Mouse (Mus musculus) forebrain, embryonic 10.5 days (tissue): ENCODE data around the gene Eepd1. TPM values are rescaled to one million over a fixed set of nuclear protein-coding genes. Genes with fewer than 3 reads are reported as not detected.

Experiments used
- DNase-seq: peaks from one replicate; pipeline ENCODE4 v3.0.0-alpha.2; 2017; ENCODE audit warnings: low spot score; ENCODE audit errors: extremely low spot score
- H3K27ac ChIP-seq: fragments of 300-500 bp; sonication (generic); 2 replicates; pipeline ENCODE4 v1.5.1; 2016; ENCODE audit warnings: mild to moderate bottlenecking
- H3K27me3 ChIP-seq: fragments of 300-500 bp; sonication (generic); 2 replicates; pipeline ENCODE4 v1.6.1; 2016; ENCODE audit warnings: mild to moderate bottlenecking; ENCODE audit not compliant: poor library complexity, severe bottlenecking
- H3K36me3 ChIP-seq: fragments of 300-500 bp; sonication (generic); replicated peaks from 2 replicates; pipeline ENCODE4 v1.6.1; 2016; ENCODE audit warnings: mild to moderate bottlenecking, moderate library complexity
- H3K4me1 ChIP-seq: fragments of 300-500 bp; sonication (generic); 2 replicates; pipeline ENCODE4 v1.6.1; 2016
- H3K4me3 ChIP-seq: fragments of 300-500 bp; sonication (generic); 2 replicates; pipeline ENCODE4 v1.5.1; 2016; ENCODE audit warnings: mild to moderate bottlenecking, moderate library complexity
- H3K9me3 ChIP-seq: fragments of 300-500 bp; sonication (generic); 2 replicates; pipeline ENCODE4 v1.6.1; 2016; ENCODE audit warnings: mild to moderate bottlenecking, moderate library complexity
- WGBS: fragments of 180-500 bp; shearing (Covaris S2); methylation state at CpG from one replicate; pipeline ENCODE4 v1.1.7; 2016; 5-methylcytosine and 5-hydroxymethylcytosine counted together
- polyA plus RNA-seq: library from polyadenylated mRNA; unstranded; fragments of >200 nt; fragmentation: Nextera tagmentation; extraction: Ambion mirVana; gene quantifications from 2 replicates; pipeline ENCODE4 v1.2.1, GENCODE M21; 2016

Eepd1 gene
- polyA plus RNA-seq, 1 experiment from 2014 or later = 11.6 TPM

GRCm38 (mm10) chr9:25554246-25554803 is 73.0 kb downstream of the Eepd1 start:
- DNase-seq = no peak
- Histone ChIP-seq H3K4me1 (no peaks in the 10 kb centered on the region), H3K4me3 (no peak overlapping the region), H3K27me3 (no peaks in the 10 kb centered on the region), H3K27ac (no peak overlapping the region), H3K9me3 (no peaks in the 10 kb centered on the region), H3K36me3 (no peaks in the 10 kb centered on the region)
- 88% methylated on average over 6 of the region's 6 CpGs for WGBS

- DNase-seq = no peak
- 86% methylated on average over 6 of the region's 6 CpGs for WGBS
- no peaks in the 10 kb centered on the region for H3K9me3 ChIP-seq
Measured at GRCm38 (mm10) chr9:25555261-25555660, 73.9 kb downstream of the Eepd1 start.

GRCm38 (mm10) chr9:25556008-25556407 is 74.7 kb downstream of the Eepd1 start:
- 89% methylated on average over 3 of the region's 3 CpGs for WGBS
- Histone ChIP-seq H3K27ac (no peak overlapping the region), H3K4me3 (no peak overlapping the region), H3K36me3 (no peaks in the 10 kb centered on the region), H3K9me3 (no peaks in the 10 kb centered on the region), H3K4me1 (no peaks in the 10 kb centered on the region), H3K27me3 (no peaks in the 10 kb centered on the region)
- no peak for DNase-seq

More at GRCm38 (mm10) chr9:25555261-25555660, 73.9 kb downstream of the Eepd1 start:
- no peaks in the 10 kb centered on the region for H3K27me3 ChIP-seq
- no peak overlapping the region for H3K27ac ChIP-seq
- H3K4me3 ChIP-seq = no peak overlapping the region
- H3K4me1 ChIP-seq = no peaks in the 10 kb centered on the region
- no peaks in the 10 kb centered on the region for H3K36me3 ChIP-seq

DNA sequence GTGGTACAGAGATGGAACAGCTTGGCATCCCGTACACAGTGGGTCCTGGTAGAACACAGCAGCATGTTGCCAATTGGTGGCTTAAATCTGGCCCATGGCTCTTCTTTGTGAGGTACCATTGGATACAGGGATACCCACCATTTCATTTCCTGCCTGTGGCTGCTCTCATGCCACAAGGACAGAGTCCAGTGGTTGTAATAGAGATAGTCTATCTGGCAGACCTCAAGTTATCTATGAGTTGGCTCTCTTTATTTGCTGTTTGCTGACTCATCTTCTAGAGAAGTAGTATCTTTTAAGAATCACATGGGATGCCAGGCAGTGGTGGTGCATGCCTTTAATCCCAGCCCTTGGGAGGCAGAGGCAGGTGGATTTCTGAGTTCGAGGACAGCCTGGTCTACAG is 76.0 kb downstream of the Eepd1 start:
- Histone ChIP-seq H3K4me1 (no peaks in the 10 kb centered on the region), H3K4me3 (no peak overlapping the region), H3K9me3 (no peaks in the 10 kb centered on the region), H3K27me3 (no peaks in the 10 kb centered on the region), H3K27ac (no peak overlapping the region), H3K36me3 (no peaks in the 10 kb centered on the region)
- DNase-seq = no peak
- 94% methylated on average over 2 of the region's 2 CpGs for WGBS

- Histone ChIP-seq H3K36me3 (no peaks in the 10 kb centered on the region), H3K27me3 (no peaks in the 10 kb centered on the region), H3K4me3 (no peak overlapping the region), H3K4me1 (no peaks in the 10 kb centered on the region), H3K9me3 (peaks cover 3% of the 10 kb centered on the region; the same call in 1 of the 2 replicates), H3K27ac (no peak overlapping the region)
- 78% methylated on average over 3 of the region's 3 CpGs for WGBS
- no peak for DNase-seq
Measured at GRCm38 (mm10) chr9:25558834-25559233, 77.5 kb downstream of the Eepd1 start.

DNA sequence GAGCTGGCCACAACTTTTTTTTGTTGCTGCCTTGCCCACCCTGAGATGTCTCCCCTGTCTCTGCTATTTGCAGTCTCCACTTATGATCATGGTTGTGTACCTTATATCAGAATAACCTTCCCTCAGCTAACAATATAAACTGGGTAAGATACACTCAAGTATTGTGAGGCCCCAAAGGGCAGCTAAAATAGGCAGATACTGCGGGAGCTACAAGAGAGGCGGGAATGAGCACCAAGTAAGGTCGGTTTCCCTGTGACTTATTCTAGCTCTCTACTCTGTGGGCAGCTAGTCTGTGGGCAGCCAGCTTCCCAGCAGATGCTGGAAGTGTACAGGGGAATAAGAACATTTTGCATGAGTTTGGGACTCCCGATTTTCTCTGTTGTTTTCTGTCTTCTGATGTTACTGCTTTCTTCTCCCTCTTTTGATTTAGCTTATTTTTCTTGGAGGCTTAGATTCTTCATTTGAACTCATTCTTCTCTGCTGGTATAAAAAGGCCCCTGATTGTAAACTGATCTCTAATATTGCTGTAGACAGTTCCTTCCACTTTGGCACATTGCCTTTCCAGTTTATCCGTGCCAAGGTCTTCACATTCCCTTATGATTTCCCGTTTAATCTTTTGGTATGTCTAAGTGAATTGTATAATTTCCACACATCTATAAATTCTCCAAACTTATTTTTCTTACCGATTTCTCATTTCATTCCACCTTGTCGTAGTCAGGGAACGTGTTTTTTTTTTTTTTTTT is 78.8 kb downstream of the Eepd1 start:
- H3K36me3 ChIP-seq = no peaks in the 10 kb centered on the region
- DNase-seq = no peak
- no peak overlapping the region for H3K4me3 ChIP-seq
- H3K27ac ChIP-seq = no peak overlapping the region
- WGBS = 91% methylated on average over 9 of the region's 9 CpGs
- peaks cover 4% of the 10 kb centered on the region; the same call in 1 of the 2 replicates for H3K4me1 ChIP-seq
- no peaks in the 10 kb centered on the region for H3K27me3 ChIP-seq
- peaks cover 3% of the 10 kb centered on the region; the same call in 1 of the 2 replicates for H3K9me3 ChIP-seq

DNA sequence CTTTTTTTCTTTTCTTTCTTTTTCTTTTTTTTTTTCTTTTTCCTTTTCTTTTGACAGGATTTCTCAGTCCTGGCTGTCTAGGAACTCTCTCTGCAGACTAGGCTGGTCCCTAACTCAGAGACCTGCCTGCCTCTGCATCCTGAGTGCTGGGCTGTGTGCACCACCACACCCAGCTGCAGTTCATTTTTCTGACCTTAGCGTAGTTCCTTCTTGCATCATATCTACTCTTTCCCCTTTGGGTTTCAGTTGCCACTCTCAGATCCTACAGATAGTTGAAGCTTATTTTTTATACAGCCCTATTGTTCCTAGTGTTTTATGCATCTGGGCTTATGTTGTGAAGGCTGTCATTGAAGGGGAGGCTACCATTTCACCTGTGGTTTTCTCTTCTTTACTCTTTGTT is 79.8 kb downstream of the Eepd1 start:
- H3K4me1 ChIP-seq = peaks cover 4% of the 10 kb centered on the region; the same call in 1 of the 2 replicates
- H3K36me3 ChIP-seq = no peaks in the 10 kb centered on the region
- H3K4me3 ChIP-seq = no peak overlapping the region
- WGBS = 98% methylated on average over 1 of the region's 1 CpGs
- H3K9me3 ChIP-seq = peaks cover 3% of the 10 kb centered on the region; the same call in 1 of the 2 replicates
- no peaks in the 10 kb centered on the region for H3K27me3 ChIP-seq
- no peak overlapping the region for H3K27ac ChIP-seq
- DNase-seq = no peak

- Histone ChIP-seq H3K9me3 (peaks cover 3% of the 10 kb centered on the region; the same call in 1 of the 2 replicates), H3K27ac (no peak overlapping the region), H3K36me3 (no peaks in the 10 kb centered on the region), H3K4me1 (peaks cover 10% of the 10 kb centered on the region), H3K4me3 (no peak overlapping the region), H3K27me3 (no peaks in the 10 kb centered on the region)
- 63% methylated on average over 4 of the region's 4 CpGs for WGBS
- DNase-seq = no peak
Measured at GRCm38 (mm10) chr9:25563806-25564205, 82.5 kb downstream of the Eepd1 start.

DNA sequence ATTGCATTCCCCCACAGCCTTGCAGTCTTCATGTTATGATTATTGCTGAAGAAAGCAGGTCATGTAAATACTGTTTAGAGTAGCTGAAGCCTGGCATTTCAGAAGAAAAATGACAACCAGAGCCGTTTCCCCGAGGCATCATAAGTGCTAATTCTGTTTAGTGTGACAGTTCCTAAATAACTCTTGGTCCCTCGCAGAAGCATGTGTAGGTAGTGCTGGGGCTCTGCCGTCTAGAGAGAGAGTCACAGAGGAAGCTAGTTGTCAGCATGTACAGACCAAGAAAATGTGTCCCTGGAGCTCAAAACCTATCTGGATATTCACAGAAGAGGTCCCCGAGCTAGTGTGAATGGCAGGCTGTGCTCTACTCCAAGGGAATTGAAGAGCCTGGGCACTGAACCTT is 85.7 kb downstream of the Eepd1 start:
- WGBS = 86% methylated on average over 5 of the region's 5 CpGs
- Histone ChIP-seq H3K36me3 (no peaks in the 10 kb centered on the region), H3K4me3 (no peak overlapping the region), H3K4me1 (peaks cover 28% of the 10 kb centered on the region), H3K9me3 (peaks cover 3% of the 10 kb centered on the region; the same call in 1 of the 2 replicates), H3K27me3 (no peaks in the 10 kb centered on the region), H3K27ac (no peak overlapping the region)
- no peak for DNase-seq

DNA sequence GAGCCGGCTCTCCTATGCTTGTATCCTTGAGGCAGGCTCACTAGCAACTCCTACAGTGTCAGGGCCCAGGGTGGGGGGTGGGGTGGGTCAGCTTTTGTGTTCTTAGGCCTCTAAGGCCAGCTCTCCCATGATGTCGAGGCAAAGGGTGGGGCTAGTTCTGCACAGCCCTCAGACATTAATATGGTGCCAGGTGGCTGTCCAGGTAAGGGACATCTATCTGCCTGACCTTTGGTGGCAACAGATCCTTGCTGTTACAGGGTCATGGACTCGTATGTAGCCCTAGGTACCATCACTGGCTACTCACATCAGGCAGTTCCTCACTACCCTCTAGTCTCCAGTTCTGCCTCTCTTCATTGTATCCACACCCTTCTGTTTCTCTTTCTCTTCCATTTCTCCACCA is 87.4 kb downstream of the Eepd1 start:
- H3K36me3 ChIP-seq = no peaks in the 10 kb centered on the region
- peaks cover 32% of the 10 kb centered on the region for H3K4me1 ChIP-seq
- H3K4me3 ChIP-seq = no peak overlapping the region
- no peak for DNase-seq
- no peaks in the 10 kb centered on the region for H3K27me3 ChIP-seq
- 0 out of 2 replicates have a peak, but pooled peaks cover under 1% of the 10 kb centered on the region for H3K9me3 ChIP-seq
- WGBS = 65% methylated on average over 3 of the region's 3 CpGs
- H3K27ac ChIP-seq = peak overlapping the region; percentile 16; the same call in 1 of the 2 replicates

DNA sequence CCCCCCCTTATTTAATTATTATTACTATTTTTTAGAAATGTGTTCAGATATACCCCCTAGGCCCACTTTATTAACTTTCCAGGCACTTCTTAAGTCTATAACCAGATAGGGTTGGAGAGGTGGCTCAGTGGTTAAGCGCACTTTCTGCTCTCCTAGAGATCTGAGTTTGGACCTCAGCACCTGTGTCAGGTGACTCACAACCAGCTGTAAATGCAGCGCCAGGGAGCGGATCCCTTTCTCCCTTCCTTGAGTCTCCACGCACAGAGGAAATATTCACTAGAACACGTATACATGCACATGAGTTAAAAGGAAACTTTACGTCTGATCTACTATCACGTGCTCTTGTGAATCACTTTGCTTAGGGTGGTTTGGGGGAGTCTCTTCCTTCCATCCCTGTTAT is 88.7 kb downstream of the Eepd1 start:
- 96% methylated on average over 7 of the region's 7 CpGs for WGBS
- no peaks in the 10 kb centered on the region for H3K9me3 ChIP-seq
- no peak overlapping the region for H3K4me3 ChIP-seq
- no peaks in the 10 kb centered on the region for H3K36me3 ChIP-seq
- DNase-seq = no peak
- H3K27me3 ChIP-seq = no peaks in the 10 kb centered on the region
- H3K4me1 ChIP-seq = peaks cover 34% of the 10 kb centered on the region
- H3K27ac ChIP-seq = no peak overlapping the region

- WGBS = 88% methylated on average over 9 of the region's 9 CpGs
- Histone ChIP-seq H3K36me3 (no peaks in the 10 kb centered on the region), H3K4me3 (no peak overlapping the region), H3K27ac (peak overlapping the region; percentile 78; the same call in 1 of the 2 replicates), H3K9me3 (no peaks in the 10 kb centered on the region), H3K27me3 (no peaks in the 10 kb centered on the region), H3K4me1 (peaks cover 34% of the 10 kb centered on the region)
- no peak for DNase-seq
Measured at GRCm38 (mm10) chr9:25570436-25570835, 89.1 kb downstream of the Eepd1 start.

GRCm38 (mm10) chr9:25571381-25571780 is 90.0 kb downstream of the Eepd1 start:
- H3K27me3 ChIP-seq = no peaks in the 10 kb centered on the region
- WGBS = 37% methylated on average over 2 of the region's 2 CpGs
- H3K9me3 ChIP-seq = no peaks in the 10 kb centered on the region
- H3K4me1 ChIP-seq = peaks cover 34% of the 10 kb centered on the region
- H3K36me3 ChIP-seq = no peaks in the 10 kb centered on the region
- no peak for DNase-seq
- peak overlapping the region; percentile 78 for H3K27ac ChIP-seq
- H3K4me3 ChIP-seq = no peak overlapping the region
